Mouse (Mus musculus) effector memory CD4-positive, alpha-beta T cell, adult 7 months (primary cell): ENCODE results near the gene Asb13. TPM values are rescaled to one million over a fixed set of nuclear protein-coding genes. Genes with fewer than 3 reads are reported as not detected.

Source experiments
- polyA plus RNA-seq: library from polyadenylated mRNA; unstranded; fragments of 100-300 nt; shearing (Covaris generic); gene quantifications from one replicate; pipeline ENCODE4 v1.2.1, GENCODE M21; 2017

The Asb13 gene
- 40.8 TPM for polyA plus RNA-seq

GRCm38 (mm10) chr13:3633895-3634811, at the start of gene Asb13:
Gene Asb13, plus strand, starts transcription at chr13:3634032.

GRCm38 (mm10) chr13:3610795-3611438, 22.9 kb upstream of the Asb13 start, which contains the start of gene Fam208b:
Gene Fam208b, minus strand, starts transcription at chr13:3611108.

Other genes with a start within 250 kb of the Asb13 start
- gene Gdi2, start 96.0 kb upstream of the Asb13 start, polyA plus RNA-seq: 398 TPM
- 49.6 TPM for gene Fam208b, start 22.9 kb upstream of the Asb13 start, polyA plus RNA-seq
- gene Calml3, start 170.3 kb downstream of the Asb13 start, polyA plus RNA-seq: not detected
- not detected for gene Calm4, start 203.7 kb downstream of the Asb13 start, polyA plus RNA-seq
- gene Calm5, start 220.1 kb downstream of the Asb13 start, polyA plus RNA-seq: not detected